Mouse (Mus musculus) limb, embryonic 14.5 days (tissue): ENCODE results near the gene Dscam. TPM values are rescaled to one million over a fixed set of nuclear protein-coding genes. Genes with fewer than 3 reads are reported as not detected.
A peak's percentile ranks its signal among the peaks of the same experiment; 100 is the strongest.

Source experiments
- ATAC-seq: fragments of 200-750 bp; cut with Nextera tagmentation; 2 replicates; pipeline ENCODE4 v1.8.0; 2017; ENCODE audit warnings: low read depth, moderate number of reproducible peaks, moderate TSS enrichment; ENCODE audit not compliant: low FRiP score
- DNase-seq: peaks from one replicate; pipeline ENCODE4 v3.0.0-alpha.2; 2015; ENCODE audit warnings: low spot score
- H3K27ac ChIP-seq: fragments of 300-500 bp; sonication (generic); replicated peaks from 2 replicates; pipeline ENCODE4 v1.5.1; 2014; ENCODE audit warnings: low read depth, mild to moderate bottlenecking, low read length, moderate library complexity, mixed read lengths
- H3K27me3 ChIP-seq: fragments of 300-500 bp; sonication (generic); 2 replicates; pipeline ENCODE4 v1.6.1; 2014; ENCODE audit warnings: low read length, mixed read lengths; ENCODE audit not compliant: control insufficient read depth, insufficient read depth
- H3K36me3 ChIP-seq: fragments of 300-500 bp; sonication (generic); 2 replicates; pipeline ENCODE4 v1.6.1; 2014; ENCODE audit warnings: mild to moderate bottlenecking, low read length, moderate library complexity, mixed read lengths; ENCODE audit not compliant: control insufficient read depth, insufficient read depth
- H3K4me1 ChIP-seq: fragments of 300-500 bp; sonication (generic); 2 replicates; pipeline ENCODE4 v1.6.1; 2014; ENCODE audit warnings: antibody characterized with exemption, low read length, mixed read lengths; ENCODE audit not compliant: control insufficient read depth, insufficient read depth
- H3K4me2 ChIP-seq: fragments of 300-500 bp; sonication (generic); replicated peaks from 2 replicates; pipeline ENCODE4 v1.6.1; 2014; ENCODE audit warnings: low read depth, mild to moderate bottlenecking, low read length, moderate library complexity; ENCODE audit not compliant: severe bottlenecking
- H3K4me3 ChIP-seq: fragments of 300-500 bp; sonication (generic); replicated peaks from 2 replicates; pipeline ENCODE4 v1.5.1; 2014; ENCODE audit warnings: low read length
- H3K9ac ChIP-seq: fragments of 300-500 bp; sonication (generic); 2 replicates; pipeline ENCODE4 v1.6.1; 2014; ENCODE audit warnings: mild to moderate bottlenecking, low read depth, low read length, moderate library complexity; ENCODE audit not compliant: severe bottlenecking
- H3K9me3 ChIP-seq: fragments of 300-500 bp; sonication (generic); 2 replicates; pipeline ENCODE4 v1.6.1; 2016; ENCODE audit warnings: low read length; ENCODE audit not compliant: control insufficient read depth
- POLR2A ChIP-seq: fragments of 200-500 bp; IDR thresholded peaks from 2 replicates; pipeline ENCODE4 v1.8.0; 2012; ENCODE audit warnings: inconsistent platforms, mild to moderate bottlenecking, moderate library complexity, borderline replicate concordance; ENCODE audit not compliant: insufficient read depth, insufficient read length; ENCODE audit errors: extremely low read depth
- WGBS: fragments of 180-500 bp; shearing (Covaris S2); extraction: QIAGEN DNeasy Blood & Tissue Kit; methylation state at CpG from one replicate; pipeline ENCODE4 v1.1.7; 2014; 5-methylcytosine and 5-hydroxymethylcytosine counted together
- polyA plus RNA-seq, 2 experiments: library from polyadenylated mRNA; depleted of rRNA in 1 of 2; stranded (reverse) in 1 of 2; unstranded in 1 of 2; fragments of >200 nt; fragmentation: Nextera tagmentation in 1 of 2; extraction: Ambion mirVana in 1 of 2; gene quantifications; 2 replicates each; pipeline versions ENCODE4 v1.2.1 to v1.2.3; 2012 to 2014

The Dscam gene
- polyA plus RNA-seq (2012; rRNA removed) (0.15 and 0.20 TPM in 2 replicates), polyA plus RNA-seq (2014; fragmentation: Nextera tagmentation; extraction: Ambion mirVana) (0.11 and 0.17 TPM in 2 replicates)

DNA sequence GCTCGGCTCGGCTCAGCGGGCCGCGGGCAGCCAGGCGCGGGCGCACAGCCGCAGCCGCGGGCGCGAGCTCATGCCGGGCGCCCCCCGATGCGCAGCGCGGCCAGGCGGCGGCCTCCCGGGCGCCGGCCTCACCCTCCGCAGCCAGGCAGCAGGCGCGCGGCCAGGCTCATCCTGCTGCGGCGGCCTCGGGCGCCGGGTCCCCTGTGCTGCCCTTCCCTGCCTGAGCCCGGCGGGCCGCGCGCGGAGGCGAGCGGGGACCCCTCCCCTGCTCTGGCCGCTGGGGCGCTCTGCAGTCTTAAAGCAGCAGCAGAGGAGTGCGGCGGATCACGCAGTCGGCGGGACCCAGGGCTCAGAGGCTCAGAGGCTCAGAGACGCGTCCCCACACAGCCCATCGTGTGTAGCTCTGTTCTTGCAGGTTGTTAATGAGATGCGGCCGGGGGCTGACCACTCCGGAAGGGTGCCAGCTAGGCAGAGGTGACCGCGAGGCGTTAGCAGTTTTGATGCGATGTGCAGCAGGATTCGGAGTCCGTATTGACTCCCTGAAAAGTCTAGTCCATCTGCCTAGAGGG, at the start of gene Dscam:
Gene Dscam (minus strand): TSS at position 240 of the 569 bp plus-strand sequence.
- under 1% methylated on average over 39 of the region's 60 CpGs for WGBS
- TF ChIP-seq POLR2A: no peak
- H3K9ac ChIP-seq: peak within 1 kb of the TSS; percentile 36; the same call in 1 of the 2 replicates

GRCm38 (mm10) chr16:97219381-97219780, 48.8 kb upstream of the Dscam start:
- TF ChIP-seq POLR2A: no peak
- H3K36me3 ChIP-seq: no peaks in the 10 kb centered on the region
- no peak for ATAC-seq

More for the DNA sequence above, at the start of gene Dscam:
- Histone ChIP-seq H3K4me2 (peak within 1 kb of the TSS; percentile 91), H3K27me3 (peaks cover 49% of the 10 kb centered on the region), H3K27ac (no peak within 1 kb of the TSS), H3K9me3 (no peaks in the 10 kb centered on the region), H3K36me3 (no peaks in the 10 kb centered on the region), H3K4me3 (peak within 1 kb of the TSS; percentile 48), H3K4me1 (peaks cover under 1% of the 10 kb centered on the region; the same call in 1 of the 2 replicates)
- no peak for DNase-seq
- ATAC-seq: peak; percentile 52; the same call in 1 of the 2 replicates

DNA sequence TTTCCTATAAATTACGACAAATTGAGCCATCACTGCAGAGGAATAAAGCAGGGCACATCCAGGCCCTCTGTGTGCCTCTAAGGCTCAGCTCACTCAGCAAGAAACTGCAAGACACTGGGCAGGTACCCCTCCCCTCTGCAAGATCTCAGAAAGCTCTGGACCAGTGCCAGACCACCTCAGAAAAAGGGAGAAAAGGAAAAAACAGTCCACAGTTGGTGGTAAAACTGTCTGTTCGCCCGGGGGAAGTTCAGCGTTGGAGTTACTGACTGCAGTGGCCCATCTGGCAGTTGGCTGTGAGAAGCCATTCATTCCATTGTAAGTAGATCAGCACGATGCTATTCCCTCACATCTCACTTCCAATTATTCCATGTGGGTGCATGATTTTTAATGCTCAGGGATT, 39.4 kb upstream of the Dscam start:
- H3K27me3 ChIP-seq: no peaks in the 10 kb centered on the region
- no peak for TF ChIP-seq POLR2A
- H3K36me3 ChIP-seq: no peaks in the 10 kb centered on the region
- ATAC-seq (no peak), DNase-seq (peak; percentile 29)
- H3K4me2 ChIP-seq: no peak overlapping the region
- no peaks in the 10 kb centered on the region for H3K4me1 ChIP-seq
- 30% methylated on average over 5 of the region's 5 CpGs for WGBS
- H3K4me3 ChIP-seq: no peak overlapping the region
- no peak overlapping the region for H3K9ac ChIP-seq
- H3K27ac ChIP-seq: no peak overlapping the region
- H3K9me3 ChIP-seq: peaks cover 4% of the 10 kb centered on the region; the same call in 1 of the 2 replicates

More at GRCm38 (mm10) chr16:97219381-97219780, 48.8 kb upstream of the Dscam start:
- Histone ChIP-seq H3K27me3 (no peaks in the 10 kb centered on the region), H3K4me3 (no peak overlapping the region), H3K4me2 (no peak overlapping the region), H3K9me3 (peaks cover 5% of the 10 kb centered on the region; the same call in 1 of the 2 replicates), H3K4me1 (no peaks in the 10 kb centered on the region), H3K9ac (no peak overlapping the region), H3K27ac (no peak overlapping the region)
- DNase-seq: no peak
- 56% methylated on average over 2 of the region's 2 CpGs for WGBS

- ATAC-seq (no peak), DNase-seq (no peak)
- WGBS: 81% methylated on average over 2 of the region's 2 CpGs
- Histone ChIP-seq H3K4me1 (no peaks in the 10 kb centered on the region), H3K9ac (no peak overlapping the region), H3K4me2 (no peak overlapping the region), H3K27me3 (no peaks in the 10 kb centered on the region), H3K9me3 (no peaks in the 10 kb centered on the region), H3K27ac (no peak overlapping the region), H3K36me3 (no peaks in the 10 kb centered on the region), H3K4me3 (no peak overlapping the region)
- TF ChIP-seq POLR2A: no peak
These were observed 37.7 kb upstream of the Dscam start for GRCm38 (mm10) chr16:97208276-97208675.

GRCm38 (mm10) chr16:97204090-97204489, 33.5 kb upstream of the Dscam start:
- no peak overlapping the region for H3K4me3 ChIP-seq
- WGBS: 86% methylated on average over 2 of the region's 2 CpGs
- DNase-seq (no peak), ATAC-seq (no peak)
- H3K9ac ChIP-seq: no peak overlapping the region
- no peak overlapping the region for H3K27ac ChIP-seq
- no peaks in the 10 kb centered on the region for H3K27me3 ChIP-seq
- H3K4me1 ChIP-seq: no peaks in the 10 kb centered on the region
- H3K36me3 ChIP-seq: no peaks in the 10 kb centered on the region
- TF ChIP-seq POLR2A: no peak
- H3K9me3 ChIP-seq: no peaks in the 10 kb centered on the region
- no peak overlapping the region for H3K4me2 ChIP-seq
